Mouse (Mus musculus): ENCODE measurements around the gene Flcn. TPM values are rescaled to one million over a fixed set of nuclear protein-coding genes. Genes with fewer than 3 reads are reported as not detected.

Gene Flcn
- total and polyA plus RNA-seq, 3 experiments, result 36.9 to 52.0 (median 47.0) TPM

DNA sequence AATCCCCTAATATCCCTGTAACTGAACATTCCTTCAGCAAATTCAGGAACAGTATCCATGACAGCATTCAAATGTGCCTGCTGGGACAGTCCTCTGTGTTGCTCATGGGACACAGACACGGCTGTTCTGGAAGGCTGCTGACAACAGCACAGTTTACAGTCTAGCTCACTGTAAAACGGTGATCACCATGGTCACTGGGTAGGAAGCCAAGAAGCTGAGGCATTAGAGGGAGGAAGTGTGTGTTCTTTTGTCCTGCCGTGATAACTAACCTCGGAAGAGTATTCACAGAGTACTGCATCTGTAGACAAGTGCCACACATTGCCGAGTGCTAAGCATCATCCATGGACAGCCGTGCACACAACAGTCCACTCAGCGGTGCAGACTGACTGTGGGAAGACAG lies 39.1 kb downstream of the Flcn start:
- Histone ChIP-seq H3K79me2 (replicated peaks; ENCODE audit: control insufficient read depth, insufficient read depth, low read length) (no peaks in the 10 kb centered on the region), H3K4me1 (ENCODE audit: control insufficient read depth, insufficient read depth, low read length) (peaks cover 3% of the 10 kb centered on the region; the same call in 1 of the 2 replicates), H3K27ac (no peak overlapping the region), H3K4me3 (no peak overlapping the region), H3K27me3 (ENCODE audit: control insufficient read depth, insufficient read depth, low read length) (no peaks in the 10 kb centered on the region), H3K9ac (ENCODE audit: low read depth, low read length) (no peak overlapping the region), H3K36me3 (ENCODE audit: control insufficient read depth, insufficient read depth, low read length) (peaks cover 5% of the 10 kb centered on the region)
- no peak for TF ChIP-seq CTCF (IDR thresholded peaks at IDR 0.05)
- TF ChIP-seq EP300 (IDR thresholded peaks at IDR 0.05; ENCODE audit: insufficient read depth, low read depth, low read length), result no peak
- no peak for TF ChIP-seq POLR2A (IDR thresholded peaks at IDR 0.05; ENCODE audit: insufficient read depth, low read depth, low read length)
- DNase-seq, result no peak
- intact Hi-C loops (cut with DNase I), result no loop called here
- 46% methylated on average over 7 of the region's 7 CpGs for WGBS

DNA sequence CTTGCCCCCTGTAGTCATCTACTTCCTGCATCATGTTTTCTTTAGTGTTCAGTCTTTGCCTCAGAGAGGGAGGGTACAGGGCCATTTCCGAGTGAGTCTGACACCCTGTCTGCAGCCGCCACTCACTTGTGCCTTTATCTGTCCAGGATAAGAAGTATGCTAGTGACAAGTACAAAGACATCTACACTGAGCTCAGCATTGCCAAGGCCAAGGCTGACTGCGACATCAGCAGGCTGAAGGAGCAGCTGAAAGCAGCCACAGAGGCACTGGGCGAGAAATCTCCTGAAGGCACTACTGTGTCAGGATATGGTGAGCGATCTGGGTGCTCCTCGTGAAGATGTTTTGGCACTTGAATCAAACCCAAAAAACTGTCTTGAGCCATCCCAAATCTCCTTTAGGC lies 40.1 kb downstream of the Flcn start:
- peaks cover 3% of the 10 kb centered on the region; the same call in 1 of the 2 replicates for H3K4me1 ChIP-seq (ENCODE audit: control insufficient read depth, insufficient read depth, low read length)
- no peaks in the 10 kb centered on the region for H3K27me3 ChIP-seq (ENCODE audit: control insufficient read depth, insufficient read depth, low read length)
- H3K27ac ChIP-seq, result no peak overlapping the region
- no peaks in the 10 kb centered on the region for H3K79me2 ChIP-seq (replicated peaks; ENCODE audit: control insufficient read depth, insufficient read depth, low read length)
- 37% methylated on average over 6 of the region's 6 CpGs for WGBS
- TF ChIP-seq POLR2A (IDR thresholded peaks at IDR 0.05; ENCODE audit: insufficient read depth, low read depth, low read length) (no peak), EP300 (IDR thresholded peaks at IDR 0.05; ENCODE audit: insufficient read depth, low read depth, low read length) (no peak), CTCF (IDR thresholded peaks at IDR 0.05) (no peak)
- H3K4me3 ChIP-seq, result no peak overlapping the region
- intact Hi-C loops (cut with DNase I), result no loop called here
- DNase-seq, result no peak
- no peak overlapping the region for H3K9ac ChIP-seq (ENCODE audit: low read depth, low read length)
- peaks cover 5% of the 10 kb centered on the region for H3K36me3 ChIP-seq (ENCODE audit: control insufficient read depth, insufficient read depth, low read length)

DNA sequence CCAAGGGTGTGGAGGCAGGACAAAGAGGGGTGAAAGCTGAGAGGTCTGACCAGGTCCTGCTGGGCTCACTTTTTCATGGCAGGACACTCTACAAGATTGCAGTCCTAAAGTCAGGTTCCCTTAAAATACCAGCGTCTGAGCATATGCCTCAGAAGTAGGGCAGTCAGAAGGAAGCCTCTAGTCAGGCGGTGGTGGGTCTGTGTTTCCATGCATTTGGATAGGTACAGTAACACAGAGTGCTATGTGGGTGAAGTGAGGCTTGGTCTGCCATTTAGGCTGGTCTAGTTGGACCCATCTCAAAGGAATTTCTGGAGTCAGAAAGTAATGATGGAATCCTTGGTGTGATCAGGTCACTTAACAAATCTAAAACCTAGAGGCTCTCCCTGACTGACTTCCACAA lies 40.5 kb downstream of the Flcn start:
- H3K9ac ChIP-seq (ENCODE audit: low read depth, low read length), result no peak overlapping the region
- no peak overlapping the region for H3K4me3 ChIP-seq
- peaks cover 3% of the 10 kb centered on the region; the same call in 1 of the 2 replicates for H3K4me1 ChIP-seq (ENCODE audit: control insufficient read depth, insufficient read depth, low read length)
- intact Hi-C loops (cut with DNase I), result no loop called here
- TF ChIP-seq CTCF (IDR thresholded peaks at IDR 0.05), result no peak
- TF ChIP-seq EP300 (IDR thresholded peaks at IDR 0.05; ENCODE audit: insufficient read depth, low read depth, low read length), result no peak
- no peak for TF ChIP-seq POLR2A (IDR thresholded peaks at IDR 0.05; ENCODE audit: insufficient read depth, low read depth, low read length)
- no peak overlapping the region for H3K27ac ChIP-seq
- 73% methylated on average over 2 of the region's 2 CpGs for WGBS
- H3K79me2 ChIP-seq (replicated peaks; ENCODE audit: control insufficient read depth, insufficient read depth, low read length), result no peaks in the 10 kb centered on the region
- DNase-seq, result no peak
- no peaks in the 10 kb centered on the region for H3K27me3 ChIP-seq (ENCODE audit: control insufficient read depth, insufficient read depth, low read length)
- peaks cover 5% of the 10 kb centered on the region for H3K36me3 ChIP-seq (ENCODE audit: control insufficient read depth, insufficient read depth, low read length)

DNA sequence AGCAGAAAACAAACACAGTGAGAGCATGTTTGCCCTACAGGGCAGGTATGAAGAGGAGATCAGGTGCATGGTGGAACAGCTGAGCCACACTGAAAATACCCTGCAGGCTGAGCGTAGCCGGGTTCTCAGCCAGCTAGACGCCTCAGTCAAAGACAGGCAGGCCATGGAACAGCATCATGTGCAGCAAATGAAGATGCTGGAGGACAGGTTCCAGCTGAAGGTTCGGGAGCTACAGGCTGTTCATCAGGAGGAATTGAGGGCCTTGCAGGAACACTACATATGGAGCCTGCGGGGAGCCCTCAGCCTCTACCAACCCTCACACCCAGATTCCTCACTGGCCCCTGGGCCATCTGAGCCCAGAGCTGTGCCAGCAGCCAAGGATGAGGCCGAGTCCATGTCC lies 49.0 kb downstream of the Flcn start:
- H3K27me3 ChIP-seq (ENCODE audit: control insufficient read depth, insufficient read depth, low read length), result no peaks in the 10 kb centered on the region
- H3K9ac ChIP-seq (ENCODE audit: low read depth, low read length), result no peak overlapping the region
- 95% methylated on average over 6 of the region's 6 CpGs for WGBS
- peaks cover 16% of the 10 kb centered on the region for H3K36me3 ChIP-seq (ENCODE audit: control insufficient read depth, insufficient read depth, low read length)
- intact Hi-C loops (cut with DNase I), result no loop called here
- no peaks in the 10 kb centered on the region for H3K79me2 ChIP-seq (replicated peaks; ENCODE audit: control insufficient read depth, insufficient read depth, low read length)
- peaks cover 16% of the 10 kb centered on the region for H3K4me1 ChIP-seq (ENCODE audit: control insufficient read depth, insufficient read depth, low read length)
- H3K4me3 ChIP-seq, result no peak overlapping the region
- H3K27ac ChIP-seq, result no peak overlapping the region
- no peak for DNase-seq
- no peak for TF ChIP-seq CTCF (IDR thresholded peaks at IDR 0.05)
- TF ChIP-seq EP300 (IDR thresholded peaks at IDR 0.05; ENCODE audit: insufficient read depth, low read depth, low read length), result no peak
- TF ChIP-seq POLR2A (IDR thresholded peaks at IDR 0.05; ENCODE audit: insufficient read depth, low read depth, low read length), result no peak

DNA sequence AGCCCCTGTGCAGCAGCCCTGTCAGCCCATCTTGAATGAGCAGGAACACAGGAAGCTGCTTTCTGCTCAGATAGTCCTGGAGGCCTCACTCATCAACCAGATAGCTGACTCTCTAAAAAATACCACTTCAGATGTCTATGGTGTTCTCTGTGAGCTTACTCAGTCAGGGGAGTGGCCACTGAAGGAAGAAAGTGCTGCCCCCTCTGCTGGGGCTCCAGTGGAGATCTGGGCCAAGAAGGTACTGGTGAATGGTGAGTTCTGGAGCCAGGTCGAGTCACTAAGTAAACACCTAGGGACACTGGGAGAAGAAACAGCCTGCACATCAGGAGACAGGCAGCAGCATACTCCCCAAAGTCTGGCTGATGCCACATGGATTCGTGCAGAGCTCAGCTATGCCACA lies 50.2 kb downstream of the Flcn start:
- Histone ChIP-seq H3K27ac (peak overlapping the region; percentile 51), H3K4me3 (no peak overlapping the region), H3K4me1 (ENCODE audit: control insufficient read depth, insufficient read depth, low read length) (peaks cover 16% of the 10 kb centered on the region), H3K27me3 (ENCODE audit: control insufficient read depth, insufficient read depth, low read length) (no peaks in the 10 kb centered on the region), H3K36me3 (ENCODE audit: control insufficient read depth, insufficient read depth, low read length) (peaks cover 16% of the 10 kb centered on the region), H3K79me2 (replicated peaks; ENCODE audit: control insufficient read depth, insufficient read depth, low read length) (no peaks in the 10 kb centered on the region), H3K9ac (ENCODE audit: low read depth, low read length) (no peak overlapping the region)
- DNase-seq, result no peak
- WGBS, result 53% methylated on average over 2 of the region's 2 CpGs
- intact Hi-C loops (cut with DNase I), result loop anchor here (10.0 kb wide), 1 partner anchor 235 kb away; the partner anchor contains the start of gene Zkscan17
- TF ChIP-seq EP300 (IDR thresholded peaks at IDR 0.05; ENCODE audit: insufficient read depth, low read depth, low read length) (no peak), CTCF (IDR thresholded peaks at IDR 0.05) (no peak), POLR2A (IDR thresholded peaks at IDR 0.05; ENCODE audit: insufficient read depth, low read depth, low read length) (no peak)

DNA sequence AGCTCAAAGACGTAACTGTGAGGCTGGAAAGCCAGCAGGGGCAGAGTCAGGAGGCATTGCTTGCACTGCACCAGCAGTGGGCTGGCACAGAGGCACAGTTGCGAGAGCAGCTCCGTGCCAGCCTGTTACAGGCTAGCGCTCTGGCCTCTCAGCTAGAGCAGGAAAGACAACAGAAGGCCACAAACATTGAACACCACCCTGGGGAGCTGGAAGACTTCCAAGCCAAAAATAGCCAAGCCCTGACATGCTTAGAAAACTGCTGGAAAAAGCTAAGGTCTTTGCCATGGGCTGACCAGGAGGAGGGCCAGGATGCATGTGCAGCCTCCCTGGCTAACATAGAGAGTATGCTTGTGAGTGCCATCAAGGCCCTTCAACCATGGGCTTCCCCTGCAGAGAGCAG lies 50.6 kb downstream of the Flcn start:
- no peak overlapping the region for H3K9ac ChIP-seq (ENCODE audit: low read depth, low read length)

More for the DNA sequence above, 50.6 kb downstream of the Flcn start:
- Histone ChIP-seq H3K27me3 (ENCODE audit: control insufficient read depth, insufficient read depth, low read length) (no peaks in the 10 kb centered on the region), H3K36me3 (ENCODE audit: control insufficient read depth, insufficient read depth, low read length) (peaks cover 16% of the 10 kb centered on the region), H3K27ac (peak overlapping the region; percentile 51), H3K4me3 (no peak overlapping the region), H3K79me2 (replicated peaks; ENCODE audit: control insufficient read depth, insufficient read depth, low read length) (no peaks in the 10 kb centered on the region), H3K4me1 (ENCODE audit: control insufficient read depth, insufficient read depth, low read length) (peaks cover 16% of the 10 kb centered on the region)
- WGBS, result 3% methylated on average over 4 of the region's 4 CpGs
- TF ChIP-seq POLR2A (IDR thresholded peaks at IDR 0.05; ENCODE audit: insufficient read depth, low read depth, low read length), result no peak
- TF ChIP-seq EP300 (IDR thresholded peaks at IDR 0.05; ENCODE audit: insufficient read depth, low read depth, low read length), result no peak
- peak; percentile 25; the same call in 1 of the 2 replicates for TF ChIP-seq CTCF (IDR thresholded peaks at IDR 0.05)
- intact Hi-C loops (cut with DNase I), result loop anchor here (10.0 kb wide), 1 partner anchor 234 kb away; the partner anchor contains the start of gene Zkscan17
- peak; percentile 64 to 74 for DNase-seq

Data from heart, adult 2 months (tissue).